Mouse (Mus musculus) MEL (cell line): ENCODE results near the gene Gm614. TPM values are rescaled to one million over a fixed set of nuclear protein-coding genes. Genes with fewer than 3 reads are reported as not detected.

Experiments
- BHLHE40 ChIP-seq: IDR thresholded peaks from 2 replicates; pipeline ENCODE4 v1.6.1; 2012; ENCODE audit warnings: low read depth, mild to moderate bottlenecking, inconsistent platforms, low read length, improper control_type of control experiment, borderline replicate concordance
- CHD1 ChIP-seq: IDR thresholded peaks from 2 replicates; pipeline ENCODE4 v1.6.1; 2012; ENCODE audit warnings: low read depth, mild to moderate bottlenecking, inconsistent platforms, low read length, improper control_type of control experiment
- CHD2 ChIP-seq: IDR thresholded peaks from 2 replicates; pipeline ENCODE4 v1.6.1; 2011; ENCODE audit warnings: low read length, improper control_type of control experiment
- CTCF ChIP-seq, 3 experiments: IDR thresholded peaks in 2 of 3; conservative IDR thresholded peaks in 1 of 3; 2 replicates each; pipeline ENCODE4 v1.5.1; 2011 to 2012; ENCODE audit warnings: low read length in 3 of 3, low read depth in 2 of 3, mild to moderate bottlenecking in 2 of 3, improper control_type of control experiment in 1 of 3, inconsistent platforms in 1 of 3, mixed read lengths in 1 of 3, moderate library complexity in 1 of 3; ENCODE audit not compliant: control insufficient read depth in 1 of 3, insufficient read depth in 1 of 3, poor library complexity in 1 of 3, severe bottlenecking in 1 of 3
- ETS1 ChIP-seq: IDR thresholded peaks from 2 replicates; pipeline ENCODE4 v1.6.1; 2012; ENCODE audit warnings: low read depth, mild to moderate bottlenecking, inconsistent platforms, low read length, improper control_type of control experiment, moderate library complexity
- GABPA ChIP-seq: IDR thresholded peaks from 2 replicates; pipeline ENCODE4 v1.6.1; 2012; ENCODE audit warnings: low read depth, mild to moderate bottlenecking, inconsistent platforms, low read length, improper control_type of control experiment, moderate library complexity
- HCFC1 ChIP-seq: IDR thresholded peaks from 2 replicates; pipeline ENCODE4 v1.6.1; 2012; ENCODE audit warnings: low read depth, mild to moderate bottlenecking, inconsistent platforms, low read length, improper control_type of control experiment, moderate library complexity
- JUND ChIP-seq: IDR thresholded peaks from 2 replicates; pipeline ENCODE4 v1.6.1; 2011; ENCODE audit warnings: low read depth, mild to moderate bottlenecking, improper control_type of control experiment, low read length
- MAX ChIP-seq: IDR thresholded peaks from 2 replicates; pipeline ENCODE4 v1.6.1; 2011; ENCODE audit warnings: low read length, improper control_type of control experiment
- MYB ChIP-seq: IDR thresholded peaks from 2 replicates; pipeline ENCODE4 v1.6.1; 2011; ENCODE audit warnings: mild to moderate bottlenecking, low read depth, low read length, improper control_type of control experiment
- NELFE ChIP-seq: IDR thresholded peaks from 2 replicates; pipeline ENCODE4 v1.6.1; 2011; ENCODE audit warnings: low read depth, low read length, improper control_type of control experiment
- POLR2A ChIP-seq, 2 experiments: IDR thresholded peaks; 2 replicates each; pipeline ENCODE4 v1.6.1; 2011 to 2012; ENCODE audit warnings: low read length in 2 of 2, mild to moderate bottlenecking in 2 of 2, control low read depth in 1 of 2, improper control_type of control experiment in 1 of 2, low read depth in 1 of 2, moderate library complexity in 1 of 2; ENCODE audit not compliant: control insufficient read depth in 1 of 2, insufficient read depth in 1 of 2, poor library complexity in 1 of 2
- POLR2AphosphoS2 ChIP-seq: IDR thresholded peaks from 2 replicates; pipeline ENCODE4 v1.6.1; 2011; ENCODE audit warnings: low read length, improper control_type of control experiment
- RCOR1 ChIP-seq: IDR thresholded peaks from 2 replicates; pipeline ENCODE4 v1.6.1; 2012; ENCODE audit warnings: low read depth, mild to moderate bottlenecking, inconsistent platforms, low read length, improper control_type of control experiment
- TAL1 ChIP-seq: IDR thresholded peaks from 2 replicates; pipeline ENCODE4 v1.6.1; 2012; ENCODE audit warnings: mild to moderate bottlenecking, inconsistent platforms, low read length, moderate library complexity, mixed read lengths
- TBP ChIP-seq: IDR thresholded peaks from 2 replicates; pipeline ENCODE4 v1.8.0; 2011; ENCODE audit warnings: low read depth, low read length, improper control_type of control experiment
- USF1 ChIP-seq: IDR thresholded peaks from 2 replicates; pipeline ENCODE4 v1.6.1; 2014; ENCODE audit warnings: low read depth, mild to moderate bottlenecking, inconsistent platforms, low read length, improper control_type of control experiment, moderate library complexity
- ZKSCAN1 ChIP-seq: IDR thresholded peaks from 2 replicates; pipeline ENCODE4 v1.6.1; 2012; ENCODE audit warnings: low read depth, mild to moderate bottlenecking, inconsistent platforms, low read length, improper control_type of control experiment, moderate library complexity
- ZMIZ1 ChIP-seq: IDR thresholded peaks from 2 replicates; pipeline ENCODE4 v1.6.1; 2012; ENCODE audit warnings: low read depth, mild to moderate bottlenecking, inconsistent platforms, low read length, improper control_type of control experiment, moderate library complexity
- ZNF384 ChIP-seq: IDR thresholded peaks from 2 replicates; pipeline ENCODE4 v1.6.1; 2012; ENCODE audit warnings: low read depth, mild to moderate bottlenecking, inconsistent platforms, low read length, improper control_type of control experiment
- polyA plus RNA-seq, 2 experiments: library from polyadenylated mRNA; stranded (reverse) in 1 of 2; unstranded in 1 of 2; fragments of >175 nt in 1 of 2; fragments of >200 nt in 1 of 2; gene quantifications; 2 replicates each; pipeline versions ENCODE4 v1.2.1 to v1.2.4; 2012; ENCODE audit warnings: low replicate concordance in 2 of 2, low read depth in 1 of 2; ENCODE audit not compliant: insufficient read length in 2 of 2, insufficient read depth in 1 of 2, missing spikeins in 1 of 2
- total RNA-seq: library from RNA; depleted of rRNA; stranded (reverse); fragments of 300-350 nt; gene quantifications from 2 replicates; pipeline ENCODE4 v1.2.3, GENCODE M21; 2012; rRNA removed

Gene Gm614
- total and polyA plus RNA-seq, 3 experiments: not detected

DNA sequence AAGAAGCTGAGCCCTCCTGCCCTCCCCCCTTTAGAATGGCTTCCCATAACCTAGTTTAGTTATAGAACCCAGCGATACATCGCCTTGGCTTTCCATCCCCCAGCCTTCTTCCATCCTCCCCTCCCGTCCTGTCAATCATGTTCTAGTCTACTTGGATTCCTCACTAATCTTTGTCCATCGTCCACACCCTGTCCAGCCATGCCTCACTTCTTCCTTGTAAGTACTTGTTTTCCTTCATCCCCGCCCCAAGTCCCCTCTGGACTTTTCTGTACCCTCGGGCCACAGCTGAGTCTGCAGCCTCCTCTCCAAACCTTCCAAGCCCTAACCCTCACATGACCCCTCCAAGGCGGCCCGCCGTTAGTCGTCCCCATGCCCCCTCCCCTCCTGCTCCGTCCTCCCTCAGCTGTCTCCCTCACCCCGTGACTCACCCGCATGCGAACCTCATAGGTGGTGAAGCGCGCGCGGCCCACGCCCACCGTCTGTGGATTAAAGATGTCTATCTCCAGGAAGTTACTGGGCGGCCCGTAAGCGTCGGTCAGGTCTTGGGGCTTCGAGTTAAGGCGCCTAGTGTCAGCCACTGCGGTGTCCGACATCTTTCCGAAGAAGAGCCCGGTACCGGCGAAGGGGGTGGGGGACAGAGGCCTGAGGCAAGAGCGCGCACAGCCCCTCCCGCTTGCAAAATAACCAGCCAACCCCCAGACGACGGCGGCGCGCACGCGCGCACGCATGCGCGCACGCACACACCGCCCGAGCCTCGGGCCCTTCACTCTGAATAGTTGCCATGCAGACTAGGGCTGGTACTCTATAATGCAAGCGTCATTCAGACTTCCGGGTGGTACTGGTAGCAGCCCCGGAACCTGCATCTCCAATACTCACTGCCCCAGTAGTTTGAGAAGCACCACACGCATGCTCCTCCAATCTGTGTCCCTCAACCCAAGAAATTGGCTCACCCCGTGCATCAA is 41.7 kb downstream of the Gm614 start, which contains the start of gene Snx12 (continued):
- TF ChIP-seq CTCF (IDR thresholded peaks at IDR 0.05 in 2 of 3, conservative IDR thresholded peaks at IDR 0.05 in 1 of 3; ENCODE audit: control insufficient read depth in 1 of 3, insufficient read depth in 1 of 3, low read depth in 2 of 3, low read length in 3 of 3, poor library complexity in 1 of 3, severe bottlenecking in 1 of 3): no peak
- TF ChIP-seq ZKSCAN1: no peak
- TF ChIP-seq MAX: peak; percentile 64
- peak; percentile 86 for TF ChIP-seq JUND
- TF ChIP-seq TBP: peak; percentile 66; the same call in 1 of the 2 replicates
- no peak for TF ChIP-seq CHD2
- TF ChIP-seq POLR2A (IDR thresholded peaks at IDR 0.05; ENCODE audit: control insufficient read depth in 1 of 2, insufficient read depth in 1 of 2, low read depth in 1 of 2, low read length in 2 of 2, poor library complexity in 1 of 2): peak; percentile 44 to 61; a peak in 1 of 4 replicates
- TF ChIP-seq BHLHE40: no peak
- TF ChIP-seq HCFC1: peak; percentile 89
- no peak for TF ChIP-seq POLR2AphosphoS2
- TF ChIP-seq TAL1: no peak
- peak; percentile 75 for TF ChIP-seq USF1
- no peak for TF ChIP-seq ZNF384
- peak; percentile 39; the same call in 1 of the 2 replicates for TF ChIP-seq ETS1
- TF ChIP-seq NELFE: peak; percentile 68
- TF ChIP-seq CHD1: no peak
- no peak for TF ChIP-seq MYB
- TF ChIP-seq GABPA: no peak
- TF ChIP-seq ZMIZ1: 0 out of 2 replicates have a peak, but pooled peaks have one; percentile 47
- peak; percentile 64 for TF ChIP-seq RCOR1

Other genes with a start within 250 kb of the Gm614 start
- gene Tex11, start 204.3 kb downstream of the Gm614 start, total RNA-seq: not detected in 2 replicates
- not detected for gene Tex11, start 204.3 kb downstream of the Gm614 start, polyA plus RNA-seq
- gene Slc7a3, start 178.0 kb downstream of the Gm614 start, total RNA-seq: 3.0 and 9.0 TPM in 2 replicates
- gene Slc7a3, start 178.0 kb downstream of the Gm614 start, polyA plus RNA-seq: 10 to 100 TPM in 1 of 2 experiments, not detected in 1; 12.8 TPM
- gene Snx12, start 41.4 kb downstream of the Gm614 start, total RNA-seq: 22.7 and 24.2 TPM in 2 replicates
- gene Snx12, start 41.4 kb downstream of the Gm614 start, polyA plus RNA-seq: 10 to 100 TPM in 1 of 2 experiments, not detected in 1; 32.5 TPM
- 12.3 and 13.8 TPM in 2 replicates for gene Foxo4, start 9.5 kb downstream of the Gm614 start, total RNA-seq
- 10 to 100 TPM in 1 of 2 experiments, not detected in 1; 18.5 TPM for gene Foxo4, start 9.5 kb downstream of the Gm614 start, polyA plus RNA-seq
- gene Il2rg, start 4.3 kb upstream of the Gm614 start, total RNA-seq: 1.6 and 1.9 TPM in 2 replicates
- 1 to 10 TPM in 1 of 2 experiments, not detected in 1; 3.5 TPM for gene Il2rg, start 4.3 kb upstream of the Gm614 start, polyA plus RNA-seq
- not detected in 2 replicates for gene Gm20489, start 5.0 kb upstream of the Gm614 start, total RNA-seq
- gene Gm20489, start 5.0 kb upstream of the Gm614 start, polyA plus RNA-seq: not detected
- 20.9 and 23.1 TPM in 2 replicates for gene Med12, start 10.0 kb upstream of the Gm614 start, total RNA-seq
- 10 to 100 TPM in 1 of 2 experiments, not detected in 1; 68.0 TPM for gene Med12, start 10.0 kb upstream of the Gm614 start, polyA plus RNA-seq
- 0.03 and 0.04 TPM in 2 replicates for gene Nlgn3, start 35.2 kb upstream of the Gm614 start, total RNA-seq
- gene Nlgn3, start 35.2 kb upstream of the Gm614 start, polyA plus RNA-seq: under 1 TPM in 1 of 2 experiments, not detected in 1; 0.15 TPM
- not detected in 2 replicates for gene Gjb1, start 112.4 kb upstream of the Gm614 start, total RNA-seq
- not detected for gene Gjb1, start 112.4 kb upstream of the Gm614 start, polyA plus RNA-seq
- gene Zmym3, start 156.9 kb upstream of the Gm614 start, total RNA-seq: 20.7 and 26.7 TPM in 2 replicates
- 10 to 100 TPM in 1 of 2 experiments, not detected in 1; 42.9 TPM for gene Zmym3, start 156.9 kb upstream of the Gm614 start, polyA plus RNA-seq
- 287 and 304 TPM in 2 replicates for gene Nono, start 165.3 kb upstream of the Gm614 start, total RNA-seq
- gene Nono, start 165.3 kb upstream of the Gm614 start, polyA plus RNA-seq: 100 to 1,000 TPM in 1 of 2 experiments, not detected in 1; 442 TPM
- gene Itgb1bp2, start 185.1 kb upstream of the Gm614 start, total RNA-seq: 0.49 and 0.62 TPM in 2 replicates
- under 1 TPM in 1 of 2 experiments, not detected in 1; 0.77 TPM for gene Itgb1bp2, start 185.1 kb upstream of the Gm614 start, polyA plus RNA-seq